Mouse (Mus musculus) monocyte, adult 5-6 weeks (primary cell): ENCODE data around the gene Ces4a. TPM values are rescaled to one million over a fixed set of nuclear protein-coding genes. Genes with fewer than 3 reads are reported as not detected.
"Not testable (repeated sequence)": the region's sequence is repeated elsewhere in the genome, so short reads cannot be mapped to it uniquely, and the experiment has no call there.

Experiments used
- ATAC-seq: fragments of 153-309, 156-312 bp; replicated peaks from 2 replicates; pipeline ENCODE4 v1.8.0; 2017; ENCODE audit warnings: mild to moderate bottlenecking; ENCODE audit not compliant: low TSS enrichment, insufficient number of reproducible peaks, severe bottlenecking, poor library complexity, low FRiP score
- total RNA-seq: library from RNA; stranded (forward); fragments of 200-1000, 200-491, 200-594 nt; gene quantifications from 3 replicates; pipeline ENCODE4 v1.2.3, GENCODE M21; 2017

The Ces4a gene
- total RNA-seq, result not detected in 3 replicates

GRCm38 (mm10) chr8:105131509-105131908 lies at the start of gene Ces4a:
Gene Ces4a, plus strand, starts transcription at chr8:105131800.
- no peak for ATAC-seq

- ATAC-seq, result no peak
These were observed 48.0 kb upstream of the Ces4a start, which contains the start of gene Ces3b for GRCm38 (mm10) chr8:105083449-105084050. Gene Ces3b, plus strand, starts transcription at chr8:105083753.

- not testable (repeated sequence) for ATAC-seq
These were observed 43.4 kb upstream of the Ces4a start for GRCm38 (mm10) chr8:105088166-105088565.

- no peak for ATAC-seq
These were observed 43.0 kb upstream of the Ces4a start for GRCm38 (mm10) chr8:105088581-105088980.

- ATAC-seq, result no peak
These were observed 37.6 kb upstream of the Ces4a start for GRCm38 (mm10) chr8:105093992-105094391.

- ATAC-seq, result not testable (repeated sequence)
These were observed 29.4 kb upstream of the Ces4a start for GRCm38 (mm10) chr8:105102101-105102785.

GRCm38 (mm10) chr8:105103701-105104100 lies 27.9 kb upstream of the Ces4a start:
- not testable (repeated sequence) for ATAC-seq

GRCm38 (mm10) chr8:105104220-105104619 lies 27.4 kb upstream of the Ces4a start:
- ATAC-seq, result no peak

- no peak for ATAC-seq
These were observed 1.7 kb upstream of the Ces4a start for GRCm38 (mm10) chr8:105129864-105130263.

- ATAC-seq, result peak; percentile 79
These were observed 6.8 kb downstream of the Ces4a start for GRCm38 (mm10) chr8:105138423-105138822.

GRCm38 (mm10) chr8:105142395-105142794 lies 10.8 kb downstream of the Ces4a start:
- ATAC-seq, result no peak

GRCm38 (mm10) chr8:105151654-105152053 lies 20.1 kb downstream of the Ces4a start:
- no peak for ATAC-seq

GRCm38 (mm10) chr8:105152623-105153398 lies 21.2 kb downstream of the Ces4a start:
- no peak for ATAC-seq

GRCm38 (mm10) chr8:105154316-105154715 lies 22.7 kb downstream of the Ces4a start:
- ATAC-seq, result no peak

- no peak for ATAC-seq
These were observed 23.6 kb downstream of the Ces4a start for GRCm38 (mm10) chr8:105155091-105155745.

GRCm38 (mm10) chr8:105157555-105157954 lies 26.0 kb downstream of the Ces4a start:
- peak; percentile 74 for ATAC-seq

GRCm38 (mm10) chr8:105158084-105158483 lies 26.5 kb downstream of the Ces4a start:
- no peak for ATAC-seq

- no peak for ATAC-seq
These were observed 29.6 kb downstream of the Ces4a start for GRCm38 (mm10) chr8:105161121-105161652.
